Mouse (Mus musculus): Measurements from ENCODE around the gene Mief1. TPM values are rescaled to one million over a fixed set of nuclear protein-coding genes. Genes with fewer than 3 reads are reported as not detected.

Gene Mief1
- total and polyA plus RNA-seq, 3 experiments = 19.2 to 34.4 (median 20.7) TPM

GRCm38 (mm10) chr15:80221031-80221430 lies 12.8 kb upstream of the Mief1 start:
- dilution Hi-C loops (cut with MboI; ENCODE audit: extremely low pct_ligation_motif_present, extremely low pct_unique_long_range_greater_than_20kb, low sequenced_read_pairs) = no loop called here
- H3K27ac ChIP-seq (ENCODE audit: insufficient read depth, low read depth) = no peak overlapping the region

GRCm38 (mm10) chr15:80223751-80224150 lies 10.1 kb upstream of the Mief1 start:
- no peak overlapping the region for H3K9ac ChIP-seq (ENCODE audit: insufficient read depth, low read depth)
- no peak for TF ChIP-seq TBP (conservative IDR thresholded peaks at IDR 0.05; ENCODE audit: low read depth, low read length)
- no peaks in the 10 kb centered on the region for H3K36me3 ChIP-seq (replicated peaks in 1 of 2; ENCODE audit: control insufficient read depth in 1 of 2, insufficient read depth in 1 of 2, low read length in 1 of 2)
- dilution Hi-C loops (cut with MboI; ENCODE audit: extremely low pct_ligation_motif_present, extremely low pct_unique_long_range_greater_than_20kb, low sequenced_read_pairs) = no loop called here
- H3K79me2 ChIP-seq (replicated peaks; ENCODE audit: control insufficient read depth, extremely low read depth, insufficient read depth, poor library complexity, severe bottlenecking) = no peaks in the 10 kb centered on the region
- DNase-seq (ENCODE audit: extremely low read depth) = no peak
- no peak overlapping the region for H3K4me2 ChIP-seq (ENCODE audit: insufficient read depth, low read depth, poor library complexity, severe bottlenecking)
- H3K27me3 ChIP-seq (replicated peaks) = no peaks in the 10 kb centered on the region
- no peak overlapping the region for H3K27ac ChIP-seq (ENCODE audit: insufficient read depth, low read depth)
- H3K4me3 ChIP-seq (replicated peaks in 1 of 3; ENCODE audit: low read depth in 2 of 3, low read length in 2 of 3, poor library complexity in 1 of 3) = no peak overlapping the region
- H3K4me1 ChIP-seq (ENCODE audit: control insufficient read depth in 1 of 2, insufficient read depth in 2 of 2) = peaks cover 6 to 27% of the 10 kb centered on the region in 2 experiments
- H3K9me3 ChIP-seq (replicated peaks; ENCODE audit: low read length) = no peaks in the 10 kb centered on the region
- in situ Hi-C loops (cut with MboI; ENCODE audit: low pct_ligation_motif_present, low pct_unique_long_range_greater_than_20kb, low sequenced_read_pairs) = loop anchor here (10.0 kb wide), 1 partner anchor 129 kb away; the partner anchor contains the start of genes Rpl3 and Syngr1

More at GRCm38 (mm10) chr15:80221031-80221430, 12.8 kb upstream of the Mief1 start:
- no peaks in the 10 kb centered on the region for H3K27me3 ChIP-seq (replicated peaks)
- TF ChIP-seq ZNF384 (IDR thresholded peaks at IDR 0.05; ENCODE audit: low read depth, low read length) = no peak
- no peak for TF ChIP-seq SMC3 (IDR thresholded peaks at IDR 0.05; ENCODE audit: low read depth, low read length)
- no peak for TF ChIP-seq GABPA (IDR thresholded peaks at IDR 0.05; ENCODE audit: insufficient replicate concordance, low read depth, low read length)
- no peak for TF ChIP-seq USF1 (IDR thresholded peaks at IDR 0.05; ENCODE audit: low read depth, low read length)
- TF ChIP-seq POLR2A (IDR thresholded peaks at IDR 0.05; ENCODE audit: low read depth, low read length) = no peak
- in situ Hi-C loops (cut with MboI; ENCODE audit: low pct_ligation_motif_present, low pct_unique_long_range_greater_than_20kb, low sequenced_read_pairs) = loop anchor here (10.0 kb wide), 1 partner anchor 126 kb away; the partner anchor contains the start of genes Rpl3 and Syngr1
- no peak overlapping the region for H3K4me2 ChIP-seq (ENCODE audit: insufficient read depth, low read depth, poor library complexity, severe bottlenecking)
- peaks cover 0 to 1% of the 10 kb centered on the region in 2 experiments for H3K36me3 ChIP-seq (replicated peaks in 1 of 2; ENCODE audit: control insufficient read depth in 1 of 2, insufficient read depth in 1 of 2, low read length in 1 of 2)
- H3K79me2 ChIP-seq (replicated peaks; ENCODE audit: control insufficient read depth, extremely low read depth, insufficient read depth, poor library complexity, severe bottlenecking) = no peaks in the 10 kb centered on the region
- H3K4me3 ChIP-seq (replicated peaks in 1 of 3; ENCODE audit: low read depth in 2 of 3, low read length in 2 of 3, poor library complexity in 1 of 3) = no peak overlapping the region
- no peak for DNase-seq (ENCODE audit: extremely low read depth)
- H3K9ac ChIP-seq (ENCODE audit: insufficient read depth, low read depth) = no peak overlapping the region
- peaks cover 10 to 39% of the 10 kb centered on the region in 2 experiments for H3K4me1 ChIP-seq (ENCODE audit: control insufficient read depth in 1 of 2, insufficient read depth in 2 of 2)
- H3K9me3 ChIP-seq (replicated peaks; ENCODE audit: low read length) = no peaks in the 10 kb centered on the region

GRCm38 (mm10) chr15:80225208-80225607 lies 8.6 kb upstream of the Mief1 start:
- Histone ChIP-seq H3K4me1 (ENCODE audit: control insufficient read depth in 1 of 2, insufficient read depth in 2 of 2) (peaks cover 4 to 20% of the 10 kb centered on the region in 2 experiments; a peak in 2 of 4 replicates), H3K9ac (ENCODE audit: insufficient read depth, low read depth) (0 out of 2 replicates have a peak overlapping the region, but pooled peaks have one; percentile 30), H3K79me2 (replicated peaks; ENCODE audit: control insufficient read depth, extremely low read depth, insufficient read depth, poor library complexity, severe bottlenecking) (no peaks in the 10 kb centered on the region), H3K4me2 (ENCODE audit: insufficient read depth, low read depth, poor library complexity, severe bottlenecking) (0 out of 2 replicates have a peak overlapping the region, but pooled peaks have one; percentile 8), H3K27me3 (replicated peaks) (no peaks in the 10 kb centered on the region), H3K4me3 (replicated peaks in 1 of 3; ENCODE audit: low read depth in 2 of 3, low read length in 2 of 3, poor library complexity in 1 of 3) (no peak overlapping the region), H3K27ac (ENCODE audit: insufficient read depth, low read depth) (no peak overlapping the region), H3K9me3 (replicated peaks; ENCODE audit: low read length) (no peaks in the 10 kb centered on the region), H3K36me3 (replicated peaks in 1 of 2; ENCODE audit: control insufficient read depth in 1 of 2, insufficient read depth in 1 of 2, low read length in 1 of 2) (no peaks in the 10 kb centered on the region)
- peak; percentile 79 for DNase-seq (ENCODE audit: extremely low read depth)
- dilution Hi-C loops (cut with MboI; ENCODE audit: extremely low pct_ligation_motif_present, extremely low pct_unique_long_range_greater_than_20kb, low sequenced_read_pairs) (no loop called here), in situ Hi-C loops (cut with MboI; ENCODE audit: low pct_ligation_motif_present, low pct_unique_long_range_greater_than_20kb, low sequenced_read_pairs) (loop anchor here (10.0 kb wide), 1 partner anchor 130 kb away; the partner anchor contains the start of genes Rpl3 and Syngr1)
- TF ChIP-seq JUN (IDR thresholded peaks at IDR 0.05; ENCODE audit: insufficient read depth, low read depth, low read length) = no peak
- no peak for TF ChIP-seq ZNF384 (IDR thresholded peaks at IDR 0.05; ENCODE audit: low read depth, low read length)
- no peak; the same call in 1 of the 2 replicates for TF ChIP-seq MAX (IDR thresholded peaks at IDR 0.05; ENCODE audit: low read length)
- TF ChIP-seq RCOR1 (conservative IDR thresholded peaks at IDR 0.05; ENCODE audit: low read depth, low read length) = no peak
- no peak for TF ChIP-seq ZMIZ1 (IDR thresholded peaks at IDR 0.05; ENCODE audit: low read depth, low read length)
- no peak for TF ChIP-seq CHD2 (IDR thresholded peaks at IDR 0.05; ENCODE audit: low read length)
- no peak for TF ChIP-seq USF2 (conservative IDR thresholded peaks at IDR 0.05; ENCODE audit: low read depth, low read length)
- no peak for TF ChIP-seq HCFC1 (IDR thresholded peaks at IDR 0.05; ENCODE audit: low read depth, low read length)
- TF ChIP-seq PAX5 (IDR thresholded peaks at IDR 0.05; ENCODE audit: low read length) = no peak
- no peak for TF ChIP-seq E2F4 (IDR thresholded peaks at IDR 0.05; ENCODE audit: insufficient replicate concordance, low read depth, low read length)
- TF ChIP-seq RAD21 (IDR thresholded peaks at IDR 0.05; ENCODE audit: low read depth, low read length) = peak; percentile 92
- TF ChIP-seq TBP (conservative IDR thresholded peaks at IDR 0.05; ENCODE audit: low read depth, low read length) = no peak
- peak; percentile 60 for TF ChIP-seq ZC3H11A (IDR thresholded peaks at IDR 0.05; ENCODE audit: low read depth, low read length)
- no peak for TF ChIP-seq POLR2A (IDR thresholded peaks at IDR 0.05; ENCODE audit: low read depth, low read length)
- no peak for TF ChIP-seq MXI1 (IDR thresholded peaks at IDR 0.05; ENCODE audit: low read depth, low read length)
- TF ChIP-seq ETS1 (conservative IDR thresholded peaks at IDR 0.05; ENCODE audit: low read depth, low read length) = no peak
- peak; percentile 85 to 96 for TF ChIP-seq CTCF (conservative IDR thresholded peaks at IDR 0.05 in 1 of 2, IDR thresholded peaks at IDR 0.05 in 1 of 2; ENCODE audit: low read depth in 2 of 2, low read length in 2 of 2)
- TF ChIP-seq JUND (conservative IDR thresholded peaks at IDR 0.05; ENCODE audit: low read depth, low read length) = no peak
- no peak for TF ChIP-seq GABPA (IDR thresholded peaks at IDR 0.05; ENCODE audit: insufficient replicate concordance, low read depth, low read length)
- TF ChIP-seq NELFE (IDR thresholded peaks at IDR 0.05; ENCODE audit: low read depth, low read length) = peak; percentile 24; the same call in 1 of the 2 replicates
- no peak for TF ChIP-seq TCF12 (IDR thresholded peaks at IDR 0.05; ENCODE audit: low read depth, low read length)
- peak; percentile 94 for TF ChIP-seq SMC3 (IDR thresholded peaks at IDR 0.05; ENCODE audit: low read depth, low read length)
- TF ChIP-seq UBTF (IDR thresholded peaks at IDR 0.05; ENCODE audit: low read depth, low read length) = no peak
- no peak for TF ChIP-seq KAT2A (IDR thresholded peaks at IDR 0.05; ENCODE audit: insufficient replicate concordance, low read length)
